Mouse (Mus musculus): ENCODE data around the gene Scn10a. TPM values are rescaled to one million over a fixed set of nuclear protein-coding genes. Genes with fewer than 3 reads are reported as not detected.

Gene Scn10a
- 0.44 and 0.90 TPM in 2 replicates for polyA plus RNA-seq (2012; rRNA removed)

GRCm38 (mm10) chr9:119719222-119719621 is at the start of gene Scn10a:
Scn10a (minus strand) TSS chr9:119719322.
- TF ChIP-seq CTCF (IDR thresholded peaks at IDR 0.05; ENCODE audit: borderline replicate concordance, extremely low read depth, insufficient read depth, insufficient read length) (no peak), POLR2A (IDR thresholded peaks at IDR 0.05; ENCODE audit: borderline replicate concordance, extremely low read depth, insufficient read depth, insufficient read length, poor library complexity, severe bottlenecking) (no peak)
- DNase-seq (ENCODE audit: low read depth): no peak

- TF ChIP-seq POLR2A (IDR thresholded peaks at IDR 0.05; ENCODE audit: borderline replicate concordance, extremely low read depth, insufficient read depth, insufficient read length, poor library complexity, severe bottlenecking) (no peak), CTCF (IDR thresholded peaks at IDR 0.05; ENCODE audit: borderline replicate concordance, extremely low read depth, insufficient read depth, insufficient read length) (peak; percentile 42; the same call in 1 of the 2 replicates)
- peak; percentile 9 for DNase-seq (ENCODE audit: low read depth)
Observed at GRCm38 (mm10) chr9:119768585-119768984, 49.5 kb upstream of the Scn10a start.

GRCm38 (mm10) chr9:119760226-119760625 is 41.1 kb upstream of the Scn10a start:
- DNase-seq (ENCODE audit: low read depth): no peak
- TF ChIP-seq POLR2A (IDR thresholded peaks at IDR 0.05; ENCODE audit: borderline replicate concordance, extremely low read depth, insufficient read depth, insufficient read length, poor library complexity, severe bottlenecking): no peak
- TF ChIP-seq CTCF (IDR thresholded peaks at IDR 0.05; ENCODE audit: borderline replicate concordance, extremely low read depth, insufficient read depth, insufficient read length): no peak

- DNase-seq (ENCODE audit: low read depth): no peak
- TF ChIP-seq POLR2A (IDR thresholded peaks at IDR 0.05; ENCODE audit: borderline replicate concordance, extremely low read depth, insufficient read depth, insufficient read length, poor library complexity, severe bottlenecking) (no peak), CTCF (IDR thresholded peaks at IDR 0.05; ENCODE audit: borderline replicate concordance, extremely low read depth, insufficient read depth, insufficient read length) (peak; percentile 24; the same call in 1 of the 2 replicates)
Observed at GRCm38 (mm10) chr9:119759457-119759856, 40.3 kb upstream of the Scn10a start.

- TF ChIP-seq POLR2A (IDR thresholded peaks at IDR 0.05; ENCODE audit: borderline replicate concordance, extremely low read depth, insufficient read depth, insufficient read length, poor library complexity, severe bottlenecking) (no peak), CTCF (IDR thresholded peaks at IDR 0.05; ENCODE audit: borderline replicate concordance, extremely low read depth, insufficient read depth, insufficient read length) (peak; percentile 72; the same call in 1 of the 2 replicates)
Observed at GRCm38 (mm10) chr9:119751507-119751906, 32.4 kb upstream of the Scn10a start.

GRCm38 (mm10) chr9:119749112-119749511 is 30.0 kb upstream of the Scn10a start:
- TF ChIP-seq CTCF (IDR thresholded peaks at IDR 0.05; ENCODE audit: borderline replicate concordance, extremely low read depth, insufficient read depth, insufficient read length) (no peak), POLR2A (IDR thresholded peaks at IDR 0.05; ENCODE audit: borderline replicate concordance, extremely low read depth, insufficient read depth, insufficient read length, poor library complexity, severe bottlenecking) (no peak)
- peak; percentile 10 for DNase-seq (ENCODE audit: low read depth)

More at GRCm38 (mm10) chr9:119751507-119751906, 32.4 kb upstream of the Scn10a start:
- DNase-seq (ENCODE audit: low read depth): peak; percentile 82

GRCm38 (mm10) chr9:119743900-119744299 is 24.8 kb upstream of the Scn10a start:
- no peak for TF ChIP-seq POLR2A (IDR thresholded peaks at IDR 0.05; ENCODE audit: borderline replicate concordance, extremely low read depth, insufficient read depth, insufficient read length, poor library complexity, severe bottlenecking)
- TF ChIP-seq CTCF (IDR thresholded peaks at IDR 0.05; ENCODE audit: borderline replicate concordance, extremely low read depth, insufficient read depth, insufficient read length): no peak
- no peak for DNase-seq (ENCODE audit: low read depth)

GRCm38 (mm10) chr9:119743312-119743711 is 24.2 kb upstream of the Scn10a start:
- TF ChIP-seq CTCF (IDR thresholded peaks at IDR 0.05; ENCODE audit: borderline replicate concordance, extremely low read depth, insufficient read depth, insufficient read length) (no peak), POLR2A (IDR thresholded peaks at IDR 0.05; ENCODE audit: borderline replicate concordance, extremely low read depth, insufficient read depth, insufficient read length, poor library complexity, severe bottlenecking) (no peak)
- DNase-seq (ENCODE audit: low read depth): no peak

GRCm38 (mm10) chr9:119741101-119741786 is 22.1 kb upstream of the Scn10a start:
- TF ChIP-seq POLR2A (IDR thresholded peaks at IDR 0.05; ENCODE audit: borderline replicate concordance, extremely low read depth, insufficient read depth, insufficient read length, poor library complexity, severe bottlenecking) (no peak), CTCF (IDR thresholded peaks at IDR 0.05; ENCODE audit: borderline replicate concordance, extremely low read depth, insufficient read depth, insufficient read length) (no peak)
- DNase-seq (ENCODE audit: low read depth): no peak

GRCm38 (mm10) chr9:119728412-119729097 is 9.4 kb upstream of the Scn10a start:
- TF ChIP-seq CTCF (IDR thresholded peaks at IDR 0.05; ENCODE audit: borderline replicate concordance, extremely low read depth, insufficient read depth, insufficient read length): no peak
- TF ChIP-seq POLR2A (IDR thresholded peaks at IDR 0.05; ENCODE audit: borderline replicate concordance, extremely low read depth, insufficient read depth, insufficient read length, poor library complexity, severe bottlenecking): no peak
- no peak for DNase-seq (ENCODE audit: low read depth)

GRCm38 (mm10) chr9:119726990-119727389 is 7.9 kb upstream of the Scn10a start:
- no peak for DNase-seq (ENCODE audit: low read depth)
- no peak for TF ChIP-seq POLR2A (IDR thresholded peaks at IDR 0.05; ENCODE audit: borderline replicate concordance, extremely low read depth, insufficient read depth, insufficient read length, poor library complexity, severe bottlenecking)
- no peak for TF ChIP-seq CTCF (IDR thresholded peaks at IDR 0.05; ENCODE audit: borderline replicate concordance, extremely low read depth, insufficient read depth, insufficient read length)

All from brain, embryonic 14.5 days (tissue).